Mouse (Mus musculus) heart, postnatal 10 days (tissue): ENCODE data around the gene Dync1h1. TPM values are rescaled to one million over a fixed set of nuclear protein-coding genes. Genes with fewer than 3 reads are reported as not detected.
"Not testable (repeated sequence)": the region's sequence is repeated elsewhere in the genome, so short reads cannot be mapped to it uniquely, and the experiment has no call there.

ENCODE experiments used
- DNase-seq, 2 experiments: peaks; one replicate each; pipeline ENCODE4 v3.0.0; 2021
- intact Hi-C: fragments of 180-260 bp; cut with DNase I; formaldehyde crosslinking; loops from one replicate; pipeline ENCODE4 v1.15.1; 2025
- total RNA-seq, 2 experiments: library from RNA; stranded (reverse); gene quantifications; 2 replicates each; pipeline ENCODE4 v1.2.3; 2021

The Dync1h1 gene
- total RNA-seq, 2 experiments from 2014 or later, result 162 to 183 TPM

- DNase-seq, result no peak
These were observed 88.8 kb downstream of the Dync1h1 start for GRCm38 (mm10) chr12:110689919-110690643.

DNA sequence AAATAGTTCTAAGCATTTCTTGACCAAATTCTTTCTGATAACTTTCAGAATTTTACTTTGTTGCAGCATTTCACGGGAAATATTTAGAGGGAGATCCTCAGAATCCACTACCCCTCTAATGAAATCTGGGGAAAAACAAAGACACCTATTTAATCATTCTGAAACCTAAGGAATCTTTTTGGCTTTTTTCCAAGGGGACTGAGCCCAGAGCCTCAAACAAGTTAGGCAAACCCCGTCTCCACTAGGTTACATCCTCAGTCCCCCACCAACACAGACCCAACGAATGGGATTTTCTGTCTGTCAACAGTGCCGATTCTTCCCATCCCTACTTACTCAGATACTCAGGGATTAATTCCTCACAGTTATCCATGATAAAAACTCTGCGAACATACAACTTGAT is 92.1 kb downstream of the Dync1h1 start:
- DNase-seq, intact Hi-C loops: not testable (repeated sequence)

More at GRCm38 (mm10) chr12:110689919-110690643, 88.8 kb downstream of the Dync1h1 start:
- intact Hi-C loops, result no loop called here

DNA sequence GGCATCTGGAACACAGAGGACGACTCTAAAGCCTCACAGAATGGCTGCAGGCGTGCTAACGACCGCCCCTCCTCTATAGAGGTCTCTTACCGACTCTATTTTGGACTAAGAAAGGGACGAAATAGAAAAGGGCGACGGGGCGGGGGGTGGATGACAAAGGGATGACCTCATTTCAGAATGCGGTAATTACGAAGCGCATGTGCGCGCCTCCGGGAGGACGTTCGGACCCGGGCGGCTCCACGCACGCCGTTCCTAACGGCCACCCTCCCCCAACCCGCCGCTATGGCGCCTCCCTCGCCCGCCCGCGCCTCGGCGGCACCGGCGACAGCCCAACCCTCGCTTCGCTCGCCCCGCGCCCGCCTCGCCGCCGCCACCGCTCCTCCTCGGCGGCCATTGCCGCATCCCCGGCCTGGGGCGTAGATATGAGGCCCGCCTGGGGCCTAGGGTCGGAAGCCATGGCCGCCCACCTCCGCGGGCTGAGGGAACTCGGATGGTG is 94.5 kb downstream of the Dync1h1 start:
- DNase-seq, result peak; percentile 69 to 70
- intact Hi-C loops, result no loop called here

GRCm38 (mm10) chr12:110696173-110696974 is 95.1 kb downstream of the Dync1h1 start:
- intact Hi-C loops, result no loop called here

DNA sequence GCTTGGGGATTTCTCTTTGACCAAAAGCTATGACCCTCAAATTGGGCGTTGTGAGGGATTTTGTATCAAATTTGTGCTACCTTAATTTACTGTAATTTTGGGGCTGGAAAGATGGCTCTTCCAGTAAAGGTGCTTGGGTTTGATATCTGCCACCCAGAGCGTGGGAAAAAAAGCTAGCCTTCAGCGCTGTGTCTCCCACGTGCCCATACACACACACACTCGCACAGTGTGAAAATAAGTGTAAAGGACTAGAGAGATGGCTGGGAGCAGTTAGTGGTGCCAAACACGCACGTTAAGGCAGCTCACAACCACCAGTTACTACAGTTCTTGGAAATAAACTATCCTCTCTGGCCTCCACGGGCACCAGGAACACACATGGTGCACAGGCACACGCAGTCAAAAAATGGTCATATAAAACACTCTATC is 95.7 kb downstream of the Dync1h1 start:
- intact Hi-C loops, result no loop called here
- DNase-seq, result no peak

More at GRCm38 (mm10) chr12:110696173-110696974, 95.1 kb downstream of the Dync1h1 start:
- peak; percentile 98 to 99 for DNase-seq

- intact Hi-C loops, result no loop called here
- DNase-seq, result no peak
These were observed 96.2 kb downstream of the Dync1h1 start for GRCm38 (mm10) chr12:110697457-110697856.

GRCm38 (mm10) chr12:110698080-110698479 is 96.8 kb downstream of the Dync1h1 start:
- intact Hi-C loops, result no loop called here
- DNase-seq, result no peak

DNA sequence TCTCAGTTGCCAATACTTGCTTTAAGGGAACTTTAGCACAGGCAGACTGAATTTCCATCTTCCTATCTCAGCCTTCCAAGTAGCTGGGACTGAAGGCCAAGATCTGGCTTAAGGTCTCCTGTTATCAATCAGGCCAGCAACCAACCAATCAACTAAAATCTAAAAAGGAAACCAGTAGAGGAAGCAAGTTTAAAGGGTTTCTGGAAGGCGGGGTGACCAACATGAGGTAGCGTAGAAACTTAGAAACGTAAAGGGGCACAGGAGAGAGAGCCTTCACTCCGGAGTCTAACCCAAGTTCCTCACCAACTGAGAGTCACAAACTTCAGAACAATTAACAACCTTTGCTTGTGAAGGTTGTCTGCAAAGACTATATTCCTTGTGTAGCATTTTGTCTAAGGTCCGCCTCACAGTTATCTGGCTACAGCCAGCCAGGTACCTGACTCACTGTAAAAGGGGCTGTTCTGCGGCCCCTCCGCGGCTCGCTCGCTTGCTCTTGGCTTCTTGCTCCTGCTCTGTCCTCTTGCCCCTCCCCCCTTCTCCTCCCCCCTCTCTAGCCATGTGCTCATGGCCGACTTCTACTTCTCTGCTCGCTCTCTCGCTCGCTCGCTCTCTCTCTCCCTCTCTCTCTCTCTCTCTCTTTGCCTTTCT is 97.4 kb downstream of the Dync1h1 start:
- DNase-seq, result no peak
- intact Hi-C loops, result no loop called here

- no peak for DNase-seq
- intact Hi-C loops, result no loop called here
These were observed 97.9 kb downstream of the Dync1h1 start for GRCm38 (mm10) chr12:110699171-110699547.

- no peak for DNase-seq
- intact Hi-C loops, result loop anchor here (5.0 kb wide), 3 partner anchors 33 to 248 kb away; partner anchors contain the start of gene Mok
These were observed 99.5 kb downstream of the Dync1h1 start for GRCm38 (mm10) chr12:110700730-110701129.

DNA sequence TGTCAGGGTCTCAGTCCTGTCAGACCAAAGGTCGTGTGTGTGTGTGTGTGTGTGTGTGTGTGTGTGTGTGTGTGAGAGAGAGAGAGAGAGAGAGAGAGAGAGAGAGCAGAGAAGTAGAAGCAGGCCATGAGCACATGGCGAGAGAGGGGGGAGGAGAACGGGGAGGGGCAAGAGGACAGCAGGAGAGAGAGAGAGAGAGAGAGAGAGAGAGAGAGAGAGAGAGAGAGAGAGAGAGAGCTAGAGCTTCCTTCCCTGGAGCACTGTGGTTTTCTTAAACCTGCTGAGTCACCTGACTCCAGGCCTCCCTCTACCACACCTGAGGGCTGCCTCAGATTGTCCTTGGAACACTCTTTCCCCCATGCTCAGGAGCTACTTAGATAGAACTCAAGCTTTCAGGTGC is 100.1 kb downstream of the Dync1h1 start:
- intact Hi-C loops, result loop anchor here (5.0 kb wide), 3 partner anchors 34 to 249 kb away; partner anchors contain the start of gene Mok
- not testable (repeated sequence) for DNase-seq

GRCm38 (mm10) chr12:110702556-110702955 is 101.3 kb downstream of the Dync1h1 start, which contains the start of gene Hsp90aa1:
Gene Hsp90aa1, minus strand, starts transcription at chr12:110702728.
- intact Hi-C loops, result loop anchor here (2.0 to 5.0 kb wide), 4 partner anchors 35 to 250 kb away; partner anchors contain the start of gene Mok
- no peak for DNase-seq

DNA sequence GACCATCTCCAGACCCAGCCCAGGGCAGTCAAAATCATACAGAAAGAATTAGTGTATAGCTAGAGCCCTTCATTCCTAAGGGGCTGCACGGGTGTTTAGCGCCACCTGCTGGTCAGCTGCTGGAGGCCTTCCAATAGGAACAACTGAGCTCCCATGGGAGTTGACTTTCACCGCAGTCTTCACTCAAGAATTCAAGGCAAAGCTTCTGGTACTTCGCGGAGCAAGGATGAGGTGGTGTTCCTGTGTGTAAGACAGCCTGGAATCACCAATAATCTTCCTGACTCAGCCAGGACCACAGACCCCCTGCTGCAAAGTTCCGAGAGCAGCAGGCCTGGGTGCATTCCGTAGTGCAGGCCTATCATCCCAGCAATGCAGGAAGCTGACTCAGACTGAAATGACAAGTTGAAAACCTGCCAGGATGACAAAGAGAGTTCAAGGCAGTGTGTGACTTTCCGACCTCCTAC is 101.8 kb downstream of the Dync1h1 start:
- intact Hi-C loops, result loop anchor here (1.0 to 5.0 kb wide), 5 partner anchors 36 to 286 kb away; partner anchors contain the start of gene Mok
- peak; percentile 91 to 95 for DNase-seq

- DNase-seq, result no peak
- intact Hi-C loops, result loop anchor here (1.0 to 5.0 kb wide), 5 partner anchors 36 to 286 kb away; partner anchors contain the start of gene Mok
These were observed 102.4 kb downstream of the Dync1h1 start for GRCm38 (mm10) chr12:110703682-110704081.

DNA sequence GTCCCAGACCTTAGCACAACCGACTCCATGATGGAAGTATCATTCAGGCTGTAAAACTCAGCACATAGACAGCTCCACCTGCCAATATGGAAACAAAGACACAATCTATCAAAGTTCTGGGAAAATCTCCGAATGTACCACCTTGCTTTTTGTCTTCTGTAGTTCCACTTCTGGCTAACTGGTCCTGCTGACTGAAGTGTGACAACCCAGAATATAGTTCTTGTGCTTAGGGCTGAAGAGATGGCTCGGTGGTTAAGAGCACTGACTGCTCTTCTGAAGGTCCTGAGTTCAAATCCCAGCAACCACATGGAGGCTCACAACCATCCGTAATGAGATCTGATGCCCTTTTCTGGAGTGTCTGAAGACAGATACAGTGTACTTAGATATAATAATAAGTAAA is 104.2 kb downstream of the Dync1h1 start:
- DNase-seq, result not testable (repeated sequence)

DNA sequence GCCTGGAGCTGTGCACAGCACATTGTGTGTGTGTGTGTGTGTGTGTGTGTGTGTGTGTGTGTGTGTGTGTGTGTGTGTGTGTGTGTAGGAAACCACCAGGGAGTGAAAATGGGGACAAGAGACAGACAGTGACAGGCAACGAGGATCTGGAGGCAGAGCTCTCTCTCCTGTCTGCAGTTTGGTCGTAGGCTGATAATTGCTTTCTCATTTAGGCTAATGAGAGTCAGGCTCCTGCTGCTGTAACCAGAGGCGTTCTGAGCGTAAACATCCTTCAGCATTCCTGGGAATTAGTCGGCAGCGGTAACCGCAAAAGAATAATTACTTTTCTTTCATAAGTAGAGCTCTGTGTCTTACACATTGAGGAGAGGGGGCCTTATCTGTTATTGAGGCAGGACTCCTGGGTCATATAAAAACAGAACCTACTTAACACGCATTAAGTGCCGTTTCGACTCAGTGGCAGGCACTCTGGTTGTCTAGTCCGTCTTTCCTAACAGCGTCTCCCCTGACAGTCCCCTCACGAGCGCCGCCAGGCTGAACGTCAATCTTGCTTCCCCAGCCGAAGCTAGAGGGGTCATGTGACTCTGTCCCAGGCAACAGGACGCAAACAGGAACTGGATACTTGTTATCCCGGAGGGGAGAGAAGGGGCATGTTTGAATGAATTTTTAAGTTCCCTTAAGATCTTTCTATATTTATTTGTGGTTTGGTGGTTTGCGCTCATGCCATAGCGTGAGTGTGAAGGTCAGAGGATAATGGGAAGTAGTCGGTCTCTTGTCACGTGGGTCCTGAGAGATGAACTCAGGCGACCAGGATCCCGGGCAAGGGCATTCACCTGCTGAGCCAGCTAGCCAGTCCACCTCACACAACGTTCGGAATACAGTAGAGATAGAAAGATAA is 105.3 kb downstream of the Dync1h1 start:
- DNase-seq, result peak; percentile 73 to 77
- intact Hi-C loops, result no loop called here

More for the DNA sequence above, 104.2 kb downstream of the Dync1h1 start:
- intact Hi-C loops, result not testable (repeated sequence)

DNA sequence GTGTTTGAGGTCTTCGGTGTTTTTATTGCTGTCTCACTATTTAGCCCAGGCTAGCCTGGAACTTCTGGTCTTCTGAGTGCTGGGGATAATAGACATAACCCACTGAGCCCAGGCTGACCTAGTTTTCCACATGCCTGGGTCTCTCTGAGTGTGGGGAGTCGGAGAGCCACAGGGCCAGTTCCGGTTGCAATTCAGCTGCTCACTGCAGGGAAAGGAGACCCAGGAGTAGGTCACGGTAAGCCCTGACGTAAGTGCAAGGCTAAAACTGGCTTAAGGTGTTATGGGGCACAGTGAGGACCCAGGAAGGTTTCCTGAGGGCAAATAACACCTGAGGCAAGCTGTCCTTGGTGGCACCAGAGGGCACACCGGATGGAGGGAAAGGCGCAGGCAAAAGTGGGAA is 106.2 kb downstream of the Dync1h1 start:
- intact Hi-C loops, result no loop called here
- no peak for DNase-seq

DNA sequence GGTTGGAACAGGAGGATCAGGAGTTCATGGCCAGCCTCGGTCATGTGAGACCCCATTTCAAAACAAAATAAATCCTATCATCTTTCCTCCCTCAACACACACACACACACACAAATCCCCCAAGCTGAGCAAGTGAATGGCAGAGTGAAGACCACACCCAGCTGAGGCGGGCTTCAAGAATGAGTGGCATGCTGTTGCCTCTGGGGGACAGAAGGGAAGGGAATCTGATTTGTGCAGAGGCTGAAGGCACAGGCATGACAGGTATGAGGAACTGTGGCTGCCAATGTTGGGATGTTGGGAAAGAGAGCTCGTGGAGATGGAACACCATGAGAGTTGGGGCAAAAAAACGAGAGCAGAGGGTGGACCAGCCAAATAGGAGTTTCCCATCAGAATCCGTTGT is 110.0 kb downstream of the Dync1h1 start:
- intact Hi-C loops, result no loop called here
- DNase-seq, result no peak

GRCm38 (mm10) chr12:110713784-110714183 is 112.5 kb downstream of the Dync1h1 start:
- no peak for DNase-seq
- intact Hi-C loops, result no loop called here
